Mouse (Mus musculus) layer of hippocampus, adult 9-11 months (tissue): ENCODE results near the gene Plekhg2.

Experiments used
- DNase-seq: peaks from one replicate; pipeline ENCODE4 v3.0.0; 2022

Gene Plekhg2

GRCm38 (mm10) chr7:28362441-28363060, 9.8 kb downstream of the Plekhg2 start:
- DNase-seq, result no peak

GRCm38 (mm10) chr7:28361647-28362341, 10.6 kb downstream of the Plekhg2 start:
- no peak for DNase-seq

GRCm38 (mm10) chr7:28360291-28360690, 12.1 kb downstream of the Plekhg2 start:
- no peak for DNase-seq

DNA sequence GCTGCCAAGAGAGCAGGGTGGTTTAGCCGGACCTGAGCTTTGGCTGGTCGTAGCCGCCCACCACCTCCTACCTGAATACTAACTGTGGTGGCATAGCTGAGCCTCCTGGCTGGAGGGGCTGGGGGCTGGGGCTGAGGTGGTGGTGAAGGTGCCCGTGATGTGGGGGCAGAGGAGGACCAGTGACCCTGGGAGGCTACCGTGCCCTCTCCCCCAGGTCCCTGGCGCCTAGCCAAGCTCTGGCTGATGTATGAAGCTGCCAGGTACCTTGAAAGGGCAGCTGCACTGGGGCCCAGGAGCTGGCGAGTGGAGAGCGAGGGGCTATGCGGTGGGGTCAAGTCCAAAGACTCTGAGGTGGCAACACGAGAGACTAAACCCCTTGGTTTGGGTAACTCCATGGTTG, 12.5 kb downstream of the Plekhg2 start:
- DNase-seq, result no peak

DNA sequence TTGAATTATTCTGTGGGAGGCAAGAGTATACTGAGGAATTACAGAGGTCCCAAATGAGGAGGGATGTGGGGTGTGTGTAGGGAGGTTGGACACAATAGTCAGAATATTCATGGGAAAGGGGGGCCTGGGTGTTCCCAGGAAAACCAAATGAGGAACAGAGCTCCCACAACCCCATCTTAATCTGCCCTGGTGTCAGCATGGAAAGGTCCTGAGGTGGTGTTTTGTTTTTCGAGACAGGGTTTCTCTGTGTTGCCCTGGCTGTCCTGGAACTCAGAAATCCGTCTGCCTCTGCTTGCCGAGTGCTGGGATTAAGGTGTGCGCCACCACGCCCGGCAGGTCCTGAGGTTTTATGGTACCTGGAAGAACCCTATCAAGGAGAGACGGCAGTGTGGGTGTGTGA, 14.0 kb downstream of the Plekhg2 start:
- no peak for DNase-seq

- DNase-seq, result no peak
Measured at GRCm38 (mm10) chr7:28357984-28358383, 14.4 kb downstream of the Plekhg2 start.

DNA sequence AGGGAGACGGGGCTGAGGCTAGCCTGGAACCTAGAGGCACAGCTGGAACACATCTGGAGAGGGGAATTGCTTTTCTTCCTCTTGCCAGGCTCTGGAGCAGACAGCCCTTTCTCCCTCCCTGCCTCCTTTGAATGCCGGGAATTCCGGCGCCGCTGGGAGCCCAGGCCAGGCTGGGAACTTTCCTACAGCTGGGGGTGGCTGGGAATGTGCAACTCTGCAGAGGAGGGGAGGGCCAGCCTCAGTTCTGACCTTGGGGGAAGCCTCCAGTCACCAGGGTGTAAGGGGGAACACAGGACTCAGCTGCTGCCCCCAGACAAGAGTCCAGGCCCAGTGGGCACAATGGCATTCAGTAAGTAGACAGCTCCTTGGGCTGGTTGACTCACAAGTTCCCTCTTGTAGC, 15.4 kb downstream of the Plekhg2 start:
- no peak for DNase-seq

GRCm38 (mm10) chr7:28355221-28355620, 17.2 kb downstream of the Plekhg2 start:
- DNase-seq, result no peak

DNA sequence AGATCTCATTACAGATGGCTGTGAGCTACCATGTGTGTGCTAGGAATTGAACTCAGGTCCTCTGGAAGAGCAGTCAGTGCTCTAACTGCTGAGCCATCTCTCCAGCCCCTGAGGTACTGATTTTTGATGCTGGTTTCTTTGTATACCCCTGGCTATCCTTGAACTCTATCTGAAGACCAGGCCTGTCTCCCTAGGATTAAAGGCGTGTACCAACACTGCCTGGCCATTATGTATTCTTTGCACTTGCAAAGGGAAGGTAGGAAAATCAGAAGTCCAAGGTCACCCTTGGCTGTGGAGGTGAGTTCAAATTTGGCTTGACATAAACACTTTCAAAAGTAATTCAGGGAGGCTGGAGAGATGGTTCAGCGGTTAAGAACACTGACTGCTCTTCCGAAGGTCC, 17.8 kb downstream of the Plekhg2 start:
- no peak for DNase-seq

DNA sequence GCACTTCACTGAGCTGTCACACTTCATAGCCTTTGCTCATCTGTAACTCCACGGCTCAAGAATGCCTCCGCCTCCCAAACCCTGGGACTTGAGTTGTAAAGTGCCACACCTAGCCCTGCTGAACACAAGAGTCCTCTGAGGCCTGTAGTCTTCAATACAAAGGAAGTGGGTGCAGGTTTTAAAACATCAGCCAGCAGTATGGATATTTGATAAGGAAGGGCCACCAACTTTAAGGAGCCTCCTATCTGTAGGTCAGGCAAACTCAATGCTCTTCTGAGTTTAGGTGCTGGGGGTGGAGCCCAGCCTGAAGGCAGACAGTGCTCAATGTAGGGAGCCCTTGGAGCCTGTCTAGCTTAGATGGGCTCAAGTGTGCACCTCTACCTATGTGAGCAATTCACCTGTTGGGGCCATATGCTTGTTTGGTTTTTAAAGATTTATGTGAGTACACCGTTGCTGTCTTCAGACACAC, 18.3 kb downstream of the Plekhg2 start:
- no peak for DNase-seq

DNA sequence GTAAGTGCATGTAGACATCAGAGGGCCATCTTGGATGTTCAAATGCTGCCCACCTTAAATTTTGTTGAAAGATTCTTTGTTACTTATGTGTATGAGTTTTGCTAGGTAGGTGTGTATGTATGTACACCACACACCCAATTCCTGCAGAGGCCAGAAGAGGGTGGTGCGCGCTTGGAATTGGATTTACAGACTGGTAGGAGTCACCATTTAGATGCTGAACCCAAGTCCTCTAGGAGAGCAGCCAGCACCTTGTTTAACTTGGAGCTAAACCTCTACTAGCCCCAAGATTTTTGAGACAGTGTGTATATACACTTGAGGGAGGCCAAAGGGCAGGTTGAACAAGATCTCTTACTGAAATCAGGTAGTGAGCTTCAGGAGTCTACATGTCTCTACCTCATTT, 19.1 kb downstream of the Plekhg2 start:
- no peak for DNase-seq

DNA sequence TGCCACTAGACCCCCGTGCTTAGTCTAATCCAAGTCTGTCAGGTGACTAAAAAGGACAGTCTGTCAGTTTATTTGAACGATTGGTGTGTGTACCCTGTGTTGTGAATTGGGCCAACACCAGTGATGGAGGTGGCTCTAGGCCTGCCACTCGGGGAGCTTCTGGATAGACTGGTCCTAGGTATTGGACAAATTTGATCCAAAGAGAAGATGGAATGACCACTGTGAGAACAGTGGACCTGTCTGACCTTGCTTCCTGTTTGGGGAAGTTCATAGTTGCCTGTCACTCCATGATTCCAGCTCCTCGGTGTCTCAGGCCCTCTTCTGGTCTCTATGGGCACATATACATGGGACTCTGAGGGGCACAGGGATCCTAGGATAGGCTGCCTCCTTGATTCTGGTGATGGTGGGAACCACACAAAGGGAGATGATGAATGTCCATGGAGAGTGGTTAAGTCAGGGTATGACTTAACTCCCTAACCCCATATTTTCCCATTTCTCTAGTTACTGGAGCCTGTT, 20.7 kb downstream of the Plekhg2 start:
- no peak for DNase-seq

DNA sequence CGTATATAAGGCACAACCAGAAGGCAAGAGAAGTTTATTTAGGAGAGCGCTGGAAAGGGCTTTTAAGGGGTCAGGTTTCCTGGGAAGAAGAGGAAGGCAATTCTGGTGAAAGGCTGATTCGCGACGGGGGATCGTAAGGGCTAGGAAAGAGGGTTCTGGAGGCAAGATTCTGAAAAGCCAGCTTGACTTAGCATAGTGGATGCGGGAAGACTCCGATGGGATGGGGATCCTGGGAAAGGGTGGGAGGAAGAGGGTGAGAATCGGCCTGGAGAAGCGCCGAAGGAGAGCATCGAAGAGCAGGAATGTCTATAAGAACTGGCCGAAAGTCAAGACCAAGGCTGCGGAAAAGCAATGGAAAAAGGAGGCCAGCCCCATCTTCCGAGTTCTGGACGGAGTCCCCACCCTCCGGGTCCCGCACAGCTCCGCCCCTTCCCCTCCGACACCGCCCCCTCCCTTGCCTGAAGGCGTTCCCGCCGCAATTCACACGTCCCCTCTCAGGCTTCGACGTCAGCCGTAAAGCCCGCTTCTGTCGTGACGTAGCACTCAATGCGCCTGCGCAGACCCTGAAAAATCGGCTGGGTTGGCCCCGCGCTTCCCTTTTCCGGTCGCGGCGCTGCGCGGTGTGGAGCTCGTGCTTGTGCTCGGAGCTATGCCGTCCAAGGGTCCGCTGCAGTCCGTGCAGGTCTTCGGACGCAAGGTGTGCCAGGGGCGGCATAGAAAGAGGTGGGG, 22.1 kb downstream of the Plekhg2 start, which contains the start of gene Rps16:
Gene Rps16, plus strand, starts transcription at position 498 of the 729 bp plus-strand sequence.
- DNase-seq, result peak; percentile 96

- no peak for DNase-seq
Measured at GRCm38 (mm10) chr7:28348601-28349000, 23.8 kb downstream of the Plekhg2 start.

DNA sequence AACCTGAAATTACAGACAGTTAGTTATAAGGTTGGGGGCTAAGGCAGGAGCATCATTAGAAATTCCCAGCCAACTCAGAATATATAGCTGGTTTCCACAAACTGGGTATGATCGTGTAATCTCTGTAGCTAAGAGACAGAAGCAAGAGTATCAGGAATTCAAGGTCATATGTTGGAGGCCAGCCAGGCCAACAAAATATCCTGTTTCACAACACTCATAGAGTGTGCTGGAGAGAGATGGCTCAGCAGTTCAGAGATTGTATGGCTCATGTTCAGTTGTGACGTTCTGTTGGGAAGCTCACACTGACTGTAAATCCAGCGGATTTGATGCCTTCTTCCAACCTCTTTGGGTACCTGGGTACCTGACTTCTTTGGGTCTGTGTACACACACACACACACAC, 24.7 kb downstream of the Plekhg2 start:
- DNase-seq, result no peak

- no peak for DNase-seq
Measured at GRCm38 (mm10) chr7:28344637-28345036, 27.8 kb downstream of the Plekhg2 start.

DNA sequence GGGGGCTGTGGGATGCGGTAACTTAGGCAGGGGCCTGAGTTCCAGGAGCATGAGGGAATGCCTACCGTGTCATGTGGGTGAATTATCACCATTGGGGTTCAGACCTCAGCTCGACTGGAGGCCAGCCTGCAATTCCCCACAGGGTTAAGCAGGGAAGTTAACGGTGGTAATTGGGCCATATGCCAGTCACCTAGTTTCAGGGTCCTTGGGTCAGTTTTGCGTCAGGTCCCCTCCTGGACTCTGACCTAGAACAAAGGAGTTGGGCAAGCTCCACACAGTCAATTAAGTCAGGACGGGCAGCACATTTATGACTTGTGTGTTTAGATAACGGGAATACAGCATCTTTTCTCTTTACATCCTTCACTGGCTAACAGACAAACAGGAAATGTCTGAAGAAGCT, 31.0 kb downstream of the Plekhg2 start:
- DNase-seq, result no peak

GRCm38 (mm10) chr7:28339213-28339917, 33.0 kb downstream of the Plekhg2 start:
- DNase-seq, result peak; percentile 42

GRCm38 (mm10) chr7:28338108-28338998, 34.0 kb downstream of the Plekhg2 start, which contains the start of gene Supt5:
Gene Supt5, minus strand, starts transcription at chr7:28338746.
- DNase-seq, result peak; percentile 98

DNA sequence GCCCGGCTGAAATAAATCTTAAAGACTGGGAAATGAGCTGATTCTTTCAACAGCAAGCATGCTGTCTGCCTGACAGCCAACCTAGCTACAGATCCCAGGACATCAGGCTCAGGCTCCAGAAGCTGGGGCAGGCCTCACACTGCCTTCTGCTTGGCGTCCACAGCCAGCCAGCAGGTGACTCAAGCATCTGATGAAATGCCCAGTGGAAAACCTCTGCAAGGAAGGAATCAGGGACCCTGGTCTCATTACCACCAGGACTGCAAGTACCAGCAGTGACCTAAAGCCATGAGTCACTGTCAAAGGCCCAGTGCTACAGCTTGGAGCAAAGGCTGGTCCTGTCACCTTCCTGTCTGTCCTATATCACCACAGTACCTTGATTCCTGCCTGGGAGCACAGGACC, 36.9 kb downstream of the Plekhg2 start:
- DNase-seq, result no peak

DNA sequence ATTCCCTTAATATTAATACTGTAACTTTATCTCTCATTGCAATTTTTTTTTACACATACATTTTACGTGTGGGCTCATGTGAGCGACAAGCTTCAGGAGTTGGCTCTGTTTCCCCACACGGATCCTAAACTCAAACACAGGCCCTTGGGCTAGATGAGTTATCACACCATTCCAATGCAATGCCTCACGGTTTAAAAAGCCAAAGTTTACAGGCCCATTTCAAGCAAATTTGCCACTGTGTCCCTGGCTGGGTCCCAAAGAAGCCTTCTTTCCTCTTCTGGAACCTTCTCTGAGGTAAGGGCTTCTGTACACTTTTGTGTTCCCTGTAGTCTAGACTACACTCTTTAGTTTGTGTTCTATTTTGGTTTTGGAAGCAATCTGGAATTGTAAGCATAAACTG, 37.9 kb downstream of the Plekhg2 start:
- no peak for DNase-seq

GRCm38 (mm10) chr7:28328260-28328659, 44.1 kb downstream of the Plekhg2 start:
- no peak for DNase-seq
